Mouse (Mus musculus): ENCODE measurements around the gene Gm45140. TPM values are rescaled to one million over a fixed set of nuclear protein-coding genes. Genes with fewer than 3 reads are reported as not detected.
"Not testable (repeated sequence)": the region's sequence is repeated elsewhere in the genome, so short reads cannot be mapped to it uniquely, and the experiment has no call there.

The Gm45140 gene
- polyA plus RNA-seq, 1 experiment = not detected

DNA sequence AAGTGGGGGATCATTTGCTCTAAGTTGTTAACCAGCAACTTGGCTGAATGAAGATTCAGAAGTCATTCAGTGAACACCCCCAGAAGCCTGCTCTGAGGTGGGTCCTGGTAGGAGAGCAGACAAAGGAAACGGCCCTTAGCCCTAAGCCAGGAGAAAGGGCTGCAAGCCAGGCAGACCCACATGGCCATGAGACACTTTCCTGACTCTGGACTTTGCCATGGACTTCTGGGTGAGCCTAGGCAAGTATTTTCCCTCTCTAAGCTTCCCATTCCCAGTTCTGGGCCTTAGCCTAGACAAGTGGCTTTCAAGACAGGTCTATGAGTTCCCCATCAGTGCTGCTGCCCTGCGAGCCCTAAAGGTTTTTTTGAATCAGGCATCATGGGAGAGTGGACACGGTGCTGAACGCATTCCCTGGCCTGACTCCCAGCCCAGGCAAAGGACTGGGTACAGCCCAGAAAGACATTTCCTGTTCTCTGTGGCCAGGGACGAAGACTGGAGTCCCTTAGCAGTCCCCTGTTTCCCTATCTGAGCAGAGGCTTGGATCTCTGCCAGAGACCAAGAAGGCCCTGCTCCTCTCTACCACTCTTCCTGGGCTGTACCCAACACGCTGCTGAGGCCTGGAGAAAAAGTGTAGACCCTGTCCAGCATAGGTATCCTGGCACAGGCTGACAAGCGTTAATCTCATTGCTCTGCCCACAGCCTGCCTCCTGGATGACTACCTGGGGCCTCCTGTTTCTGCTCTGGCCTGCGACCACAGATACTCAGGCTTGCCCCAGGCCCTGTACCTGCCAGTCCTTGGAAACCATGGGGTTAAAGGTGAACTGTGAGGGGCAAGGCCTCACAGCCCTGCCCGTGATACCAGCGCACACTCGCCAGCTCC lies 57.1 kb downstream of the Gm45140 start:
- no peak for TF ChIP-seq CTCF (IDR thresholded peaks at IDR 0.05; ENCODE audit: insufficient read depth, low read depth, low read length)
- TF ChIP-seq POLR2A (IDR thresholded peaks at IDR 0.05; ENCODE audit: insufficient read depth, low read depth, low read length) = no peak
- 77% methylated on average over 11 of the region's 11 CpGs for WGBS
- H3K4me1 ChIP-seq (ENCODE audit: control insufficient read depth, insufficient read depth, low read length) = no peaks in the 10 kb centered on the region
- H3K27ac ChIP-seq (ENCODE audit: insufficient read depth, low read depth, low read length) = no peak overlapping the region
- H3K4me3 ChIP-seq (ENCODE audit: insufficient read depth, low read depth, low read length) = no peak overlapping the region

DNA sequence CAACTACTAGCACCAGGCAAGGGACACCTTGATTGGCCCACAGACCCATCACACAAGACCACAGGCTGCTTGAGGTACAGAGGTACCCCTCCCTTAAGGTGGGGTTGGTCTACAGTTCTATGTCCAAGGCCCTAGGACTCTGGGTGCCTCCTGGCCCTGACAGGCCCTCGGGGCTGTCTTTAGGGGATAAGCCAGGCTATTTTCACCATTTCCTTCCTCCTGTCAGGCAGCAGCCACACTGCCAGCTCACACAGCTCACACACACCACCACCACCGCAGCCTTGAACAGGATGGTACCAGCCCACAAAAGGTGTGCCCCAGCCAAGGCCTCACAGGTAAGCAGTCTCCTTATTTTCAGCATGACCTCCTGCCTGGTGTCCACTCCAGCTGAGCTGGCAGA lies 57.8 kb downstream of the Gm45140 start, which contains the start of gene Gp9:
TSS of gene Gp9 (plus strand) at position 231 of the 400 bp plus-strand sequence.
- 69% methylated on average over 2 of the region's 2 CpGs for WGBS

DNA sequence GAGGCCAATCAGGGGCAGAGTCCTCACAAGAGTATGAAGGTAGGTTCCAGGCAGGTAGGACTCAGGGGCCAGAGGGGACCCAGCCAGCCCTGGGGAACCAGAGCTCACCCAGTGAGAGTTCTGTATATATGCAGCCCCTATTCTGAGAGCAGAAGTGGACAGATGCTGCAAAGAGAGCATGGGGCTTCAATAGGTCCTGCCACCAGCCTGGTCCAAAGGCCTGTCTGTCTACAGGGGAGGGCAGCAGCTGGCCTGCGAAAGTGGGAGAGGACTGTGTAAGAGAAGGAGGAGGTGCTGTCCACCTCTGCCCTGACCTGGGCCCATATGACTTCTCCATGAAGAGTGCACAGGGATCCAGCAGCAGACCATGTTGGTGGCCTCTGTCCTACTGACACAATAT lies 58.9 kb downstream of the Gm45140 start:
- Histone ChIP-seq H3K27ac (ENCODE audit: insufficient read depth, low read depth, low read length) (no peak overlapping the region), H3K4me3 (ENCODE audit: insufficient read depth, low read depth, low read length) (no peak overlapping the region), H3K4me1 (ENCODE audit: control insufficient read depth, insufficient read depth, low read length) (no peaks in the 10 kb centered on the region)
- no peak for TF ChIP-seq POLR2A (IDR thresholded peaks at IDR 0.05; ENCODE audit: insufficient read depth, low read depth, low read length)
- no peak for TF ChIP-seq CTCF (IDR thresholded peaks at IDR 0.05; ENCODE audit: insufficient read depth, low read depth, low read length)
- 92% methylated on average over 1 of the region's 1 CpGs for WGBS

More for the DNA sequence above, 57.8 kb downstream of the Gm45140 start, which contains the start of gene Gp9:
- Histone ChIP-seq H3K4me3 (ENCODE audit: insufficient read depth, low read depth, low read length) (no peak within 1 kb of the TSS), H3K4me1 (ENCODE audit: control insufficient read depth, insufficient read depth, low read length) (no peaks in the 10 kb centered on the region), H3K27ac (ENCODE audit: insufficient read depth, low read depth, low read length) (no peak within 1 kb of the TSS)
- TF ChIP-seq CTCF (IDR thresholded peaks at IDR 0.05; ENCODE audit: insufficient read depth, low read depth, low read length) (no peak), POLR2A (IDR thresholded peaks at IDR 0.05; ENCODE audit: insufficient read depth, low read depth, low read length) (no peak)

DNA sequence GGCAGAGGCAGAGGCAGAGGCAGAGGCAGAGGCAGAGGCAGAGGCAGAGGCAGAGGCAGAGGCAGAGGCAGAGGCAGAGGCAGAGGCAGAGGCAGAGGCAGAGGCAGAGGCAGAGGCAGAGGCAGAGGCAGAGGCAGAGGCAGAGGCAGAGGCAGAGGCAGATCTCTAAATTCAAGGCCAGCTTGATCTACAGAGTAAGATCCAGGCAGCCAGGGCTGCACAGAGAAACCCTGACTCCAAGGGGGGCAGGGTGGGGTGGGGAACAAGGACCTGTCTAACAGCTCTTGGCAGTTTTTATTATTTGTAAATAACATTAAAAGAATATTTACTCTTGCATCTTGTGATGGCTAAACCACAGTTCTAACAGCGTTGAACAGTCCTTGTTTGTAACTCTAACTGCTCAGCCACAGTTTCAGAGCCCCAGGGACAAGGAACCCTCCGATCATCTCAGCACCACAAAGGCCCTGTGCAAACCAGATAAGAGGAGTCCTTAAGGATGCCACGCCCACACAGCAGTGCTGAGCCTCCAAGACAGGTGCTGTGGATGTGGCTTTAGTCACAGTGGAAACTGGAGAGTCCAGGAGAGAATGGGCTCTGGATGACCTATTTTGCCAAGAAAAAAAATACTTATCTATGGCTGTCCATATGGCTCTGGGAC lies 59.9 kb downstream of the Gm45140 start:
- no peak overlapping the region for H3K27ac ChIP-seq (ENCODE audit: insufficient read depth, low read depth, low read length)
- 74% methylated on average over 3 of the region's 3 CpGs for WGBS
- H3K4me1 ChIP-seq (ENCODE audit: control insufficient read depth, insufficient read depth, low read length) = no peaks in the 10 kb centered on the region
- H3K4me3 ChIP-seq (ENCODE audit: insufficient read depth, low read depth, low read length) = no peak overlapping the region
- no peak for TF ChIP-seq POLR2A (IDR thresholded peaks at IDR 0.05; ENCODE audit: insufficient read depth, low read depth, low read length)
- TF ChIP-seq CTCF (IDR thresholded peaks at IDR 0.05; ENCODE audit: insufficient read depth, low read depth, low read length) = no peak

DNA sequence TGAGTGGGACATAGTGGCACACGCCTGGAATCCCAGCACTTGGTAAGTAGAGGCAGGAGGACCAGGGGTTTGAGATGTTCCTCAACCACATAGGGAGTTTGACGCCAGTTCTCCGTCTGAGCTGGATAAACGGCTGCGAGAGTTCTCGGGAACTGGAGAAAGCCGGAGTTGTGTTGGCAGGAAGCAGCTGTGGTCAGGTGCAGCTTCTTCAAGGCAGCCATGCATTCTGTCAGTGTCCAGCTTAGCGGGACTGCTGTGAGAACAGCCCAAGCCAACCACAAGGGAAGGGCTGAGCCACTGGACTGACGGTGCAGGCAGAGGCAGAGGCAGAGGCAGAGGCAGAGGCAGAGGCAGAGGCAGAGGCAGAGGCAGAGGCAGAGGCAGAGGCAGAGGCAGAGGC lies 60.7 kb downstream of the Gm45140 start:
- H3K27ac ChIP-seq (ENCODE audit: insufficient read depth, low read depth, low read length) = no peak overlapping the region
- no peak overlapping the region for H3K4me3 ChIP-seq (ENCODE audit: insufficient read depth, low read depth, low read length)
- 87% methylated on average over 9 of the region's 9 CpGs for WGBS
- H3K4me1 ChIP-seq (ENCODE audit: control insufficient read depth, insufficient read depth, low read length) = no peaks in the 10 kb centered on the region
- no peak for TF ChIP-seq CTCF (IDR thresholded peaks at IDR 0.05; ENCODE audit: insufficient read depth, low read depth, low read length)
- no peak for TF ChIP-seq POLR2A (IDR thresholded peaks at IDR 0.05; ENCODE audit: insufficient read depth, low read depth, low read length)

DNA sequence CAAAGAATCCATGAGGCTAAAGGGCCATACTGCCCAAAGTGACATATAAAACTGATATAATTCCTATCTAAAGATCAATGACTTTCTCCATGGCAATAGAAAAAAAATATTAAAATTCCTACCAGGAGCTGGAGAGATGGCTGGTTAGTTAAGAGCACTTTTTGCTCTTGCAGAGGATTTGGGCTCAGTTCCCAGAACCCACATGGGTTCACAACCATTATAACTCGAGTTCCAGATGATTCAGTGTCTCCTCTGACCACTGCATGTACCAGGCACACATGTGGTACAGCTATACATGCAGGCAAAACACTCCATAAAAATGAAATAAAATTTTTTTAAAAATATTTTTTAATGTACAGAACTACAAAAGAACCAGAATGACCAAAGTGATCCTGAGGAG lies 61.1 kb downstream of the Gm45140 start:
- H3K4me3 ChIP-seq (ENCODE audit: insufficient read depth, low read depth, low read length) = no peak overlapping the region
- H3K4me1 ChIP-seq (ENCODE audit: control insufficient read depth, insufficient read depth, low read length) = no peaks in the 10 kb centered on the region
- TF ChIP-seq POLR2A (IDR thresholded peaks at IDR 0.05; ENCODE audit: insufficient read depth, low read depth, low read length) (no peak), CTCF (IDR thresholded peaks at IDR 0.05; ENCODE audit: insufficient read depth, low read depth, low read length) (no peak)
- H3K27ac ChIP-seq (ENCODE audit: insufficient read depth, low read depth, low read length) = no peak overlapping the region
- 21% methylated on average over 1 of the region's 1 CpGs for WGBS

DNA sequence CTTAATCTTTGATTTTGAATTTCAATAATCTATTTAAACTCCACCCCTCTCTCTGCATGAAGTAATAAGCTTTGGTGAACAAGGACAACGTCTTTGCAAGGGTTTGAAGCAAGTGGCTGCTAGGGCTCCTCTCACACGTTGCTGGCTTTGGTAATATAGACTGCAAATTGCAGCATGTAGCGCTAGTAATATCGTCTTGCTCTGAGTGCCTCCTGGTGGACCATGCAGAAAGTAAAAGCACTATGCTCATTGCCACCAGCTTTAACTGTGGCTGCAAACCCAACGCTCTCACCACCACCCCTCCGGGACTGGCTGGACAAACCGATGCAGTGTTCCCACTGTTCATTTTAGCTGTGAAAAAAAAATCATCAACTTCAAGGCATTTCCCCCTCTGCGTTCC lies 65.0 kb downstream of the Gm45140 start:
- H3K27ac ChIP-seq (ENCODE audit: insufficient read depth, low read depth, low read length) = no peak overlapping the region
- 43% methylated on average over 8 of the region's 8 CpGs for WGBS
- H3K4me1 ChIP-seq (ENCODE audit: control insufficient read depth, insufficient read depth, low read length) = no peaks in the 10 kb centered on the region
- no peak overlapping the region for H3K4me3 ChIP-seq (ENCODE audit: insufficient read depth, low read depth, low read length)
- no peak for TF ChIP-seq CTCF (IDR thresholded peaks at IDR 0.05; ENCODE audit: insufficient read depth, low read depth, low read length)
- TF ChIP-seq POLR2A (IDR thresholded peaks at IDR 0.05; ENCODE audit: insufficient read depth, low read depth, low read length) = no peak

DNA sequence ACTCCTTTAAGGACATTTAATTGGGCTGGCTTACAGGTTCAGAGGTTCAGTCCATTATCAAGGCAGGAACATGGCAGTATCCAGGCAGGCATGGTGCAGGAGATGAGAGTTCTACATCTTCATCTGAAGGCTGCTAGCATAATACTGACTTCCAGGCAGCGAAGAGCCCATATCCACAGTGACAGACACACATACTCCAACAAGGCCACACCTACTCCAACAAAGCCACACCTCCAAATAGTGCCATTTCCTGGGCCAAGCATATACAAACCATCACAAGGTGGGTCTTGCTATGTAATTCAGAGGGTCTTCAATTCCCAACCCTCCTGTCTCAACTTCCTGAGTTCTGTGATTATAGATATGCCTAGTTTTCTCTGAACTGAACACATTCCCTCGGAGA lies 71.3 kb downstream of the Gm45140 start:
- H3K4me1 ChIP-seq (ENCODE audit: control insufficient read depth, insufficient read depth, low read length) = not testable (repeated sequence)

More for the DNA sequence above, 71.3 kb downstream of the Gm45140 start:
- not testable (repeated sequence) for H3K27ac ChIP-seq (ENCODE audit: insufficient read depth, low read depth, low read length); H3K4me3 ChIP-seq (ENCODE audit: insufficient read depth, low read depth, low read length)
- 92% methylated on average over 2 of the region's 2 CpGs for WGBS

Measured in olfactory bulb, adult 2 months (tissue).